Mouse (Mus musculus) liver, embryonic 11.5 days (tissue): ENCODE data around the gene Elfn2. TPM values are rescaled to one million over a fixed set of nuclear protein-coding genes. Genes with fewer than 3 reads are reported as not detected.

Experiments used
- ATAC-seq: fragments of 200-750 bp; cut with Nextera tagmentation; replicated peaks from 2 replicates; pipeline ENCODE4 v1.8.0; 2017; ENCODE audit warnings: moderate number of reproducible peaks, mild to moderate bottlenecking, moderate TSS enrichment, moderate library complexity; ENCODE audit not compliant: low FRiP score
- DNase-seq: peaks from one replicate; pipeline ENCODE4 v3.0.0-alpha.2; 2017; ENCODE audit warnings: low spot score
- H3K27ac ChIP-seq: fragments of 300-500 bp; sonication (generic); 2 replicates; pipeline ENCODE4 v1.5.1; 2014; ENCODE audit warnings: mild to moderate bottlenecking, low read depth, low read length, control low read depth
- H3K27me3 ChIP-seq: fragments of 300-500 bp; sonication (generic); replicated peaks from 2 replicates; pipeline ENCODE4 v1.6.1; 2014; ENCODE audit warnings: low read length, mixed read lengths; ENCODE audit not compliant: control insufficient read depth, insufficient read depth
- H3K36me3 ChIP-seq: fragments of 300-500 bp; sonication (generic); 2 replicates; pipeline ENCODE4 v1.6.1; 2014; ENCODE audit warnings: mild to moderate bottlenecking, low read length, moderate library complexity, mixed read lengths; ENCODE audit not compliant: control insufficient read depth, insufficient read depth
- H3K4me1 ChIP-seq: fragments of 300-500 bp; sonication (generic); replicated peaks from 2 replicates; pipeline ENCODE4 v1.6.1; 2014; ENCODE audit warnings: low read length, mixed read lengths; ENCODE audit not compliant: control insufficient read depth, insufficient read depth
- H3K4me2 ChIP-seq: fragments of 300-500 bp; sonication (generic); 2 replicates; pipeline ENCODE4 v1.6.1; 2014; ENCODE audit warnings: mild to moderate bottlenecking, control low read depth, moderate library complexity
- H3K4me3 ChIP-seq: fragments of 300-500 bp; sonication (generic); 2 replicates; pipeline ENCODE4 v1.5.1; 2014; ENCODE audit warnings: low read depth, low read length, control low read depth
- H3K9ac ChIP-seq: fragments of 300-500 bp; sonication (generic); 2 replicates; pipeline ENCODE4 v1.6.1; 2014; ENCODE audit warnings: low read depth, low read length, control low read depth
- H3K9me3 ChIP-seq: fragments of 300-500 bp; sonication (generic); 2 replicates; pipeline ENCODE4 v1.6.1; 2016; ENCODE audit warnings: low read length, inconsistent platforms, mixed read lengths; ENCODE audit not compliant: control insufficient read depth
- WGBS: fragments of 180-500 bp; shearing (Covaris S2); extraction: QIAGEN DNeasy Blood & Tissue Kit; methylation state at CpG from one replicate; pipeline ENCODE4 v1.1.7; 2014; 5-methylcytosine and 5-hydroxymethylcytosine counted together
- polyA plus RNA-seq: library from polyadenylated mRNA; unstranded; fragments of >200 nt; fragmentation: Nextera tagmentation; extraction: Ambion mirVana; gene quantifications from 2 replicates; pipeline ENCODE4 v1.2.1, GENCODE M21; 2014

The Elfn2 gene
- polyA plus RNA-seq, 1 experiment from 2014 or later, result not detected

DNA sequence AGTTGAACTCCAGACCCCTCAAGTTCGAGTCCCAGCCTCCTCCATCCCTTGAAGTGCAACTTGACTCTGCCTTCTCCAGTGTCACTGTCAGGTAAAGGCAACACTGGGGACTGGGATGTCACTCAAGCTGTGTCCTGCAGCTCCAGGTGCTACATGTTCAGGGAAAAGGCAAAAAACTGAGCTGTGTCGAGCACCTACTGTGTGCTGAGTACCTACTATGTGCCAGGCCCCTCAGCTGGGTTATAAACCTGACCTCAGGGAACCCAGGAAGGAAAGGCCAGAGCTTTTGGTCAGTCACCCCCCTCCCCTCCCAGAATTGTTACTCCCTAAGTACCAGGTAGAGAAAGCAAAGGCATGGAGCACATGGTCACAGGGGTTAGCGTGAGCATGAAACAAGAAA is 19.1 kb downstream of the Elfn2 start:
- Histone ChIP-seq H3K36me3 (no peaks in the 10 kb centered on the region), H3K4me2 (no peak overlapping the region), H3K27ac (no peak overlapping the region), H3K27me3 (peaks cover 10% of the 10 kb centered on the region), H3K9ac (no peak overlapping the region), H3K9me3 (no peaks in the 10 kb centered on the region), H3K4me1 (no peaks in the 10 kb centered on the region), H3K4me3 (no peak overlapping the region)
- 48% methylated on average over 3 of the region's 3 CpGs for WGBS
- no peak for ATAC-seq
- DNase-seq, result no peak

DNA sequence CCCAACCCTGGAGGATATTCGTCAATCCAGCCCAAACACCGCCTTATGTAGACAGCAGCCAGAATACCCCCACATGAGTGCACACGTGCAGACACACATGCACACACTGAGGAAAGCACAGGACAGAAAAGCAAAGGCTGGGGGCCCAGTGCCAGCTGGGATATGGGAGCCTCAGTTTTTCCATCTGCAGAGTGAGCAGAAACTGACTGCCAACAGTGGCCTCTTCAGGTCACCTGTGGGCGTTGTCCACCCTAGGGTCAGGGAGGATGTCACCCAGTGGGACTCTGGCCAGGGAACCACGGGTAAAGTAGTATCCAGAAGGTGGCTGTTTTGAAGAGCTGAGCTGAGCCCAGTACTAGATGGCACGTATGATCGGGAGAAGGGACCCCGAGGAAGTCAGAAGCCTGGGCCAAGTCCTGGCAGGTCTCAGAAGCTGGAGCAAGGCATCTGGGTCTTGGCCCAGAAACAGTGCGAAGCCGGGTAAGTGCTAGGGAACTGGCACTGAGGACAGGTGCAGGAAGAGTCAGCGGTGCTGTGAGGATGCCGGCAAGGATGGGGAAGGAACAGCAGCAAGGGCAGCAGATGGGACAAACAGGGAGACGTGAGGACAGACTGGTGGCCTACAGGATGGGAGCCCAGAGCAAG is 20.0 kb downstream of the Elfn2 start:
- H3K4me2 ChIP-seq, result no peak overlapping the region
- no peak for ATAC-seq
- no peaks in the 10 kb centered on the region for H3K9me3 ChIP-seq
- H3K27me3 ChIP-seq, result peaks cover 12% of the 10 kb centered on the region
- H3K4me3 ChIP-seq, result no peak overlapping the region
- H3K36me3 ChIP-seq, result no peaks in the 10 kb centered on the region
- H3K4me1 ChIP-seq, result no peaks in the 10 kb centered on the region
- H3K27ac ChIP-seq, result no peak overlapping the region
- DNase-seq, result no peak
- H3K9ac ChIP-seq, result no peak overlapping the region
- WGBS, result 73% methylated on average over 13 of the region's 13 CpGs

DNA sequence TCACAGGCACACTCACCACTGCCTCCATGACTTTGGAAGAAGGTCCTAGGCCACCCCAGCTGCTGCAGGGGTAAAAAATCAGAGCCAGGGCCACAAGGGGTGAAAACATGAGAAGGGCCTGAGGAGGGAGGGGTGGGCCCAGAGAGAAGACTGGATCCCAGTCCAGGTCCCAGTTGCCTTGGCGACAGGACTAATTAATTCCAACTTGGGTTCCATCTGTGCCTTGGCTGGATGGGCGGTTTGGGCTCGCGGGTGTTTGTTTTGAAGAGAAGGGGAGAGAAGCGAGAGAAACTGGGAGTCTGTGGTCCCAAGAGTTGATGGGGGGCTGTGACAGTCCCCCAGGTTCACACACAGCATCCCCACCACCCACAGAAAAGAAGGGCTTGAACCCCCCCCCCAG is 20.5 kb downstream of the Elfn2 start:
- ATAC-seq, result no peak

DNA sequence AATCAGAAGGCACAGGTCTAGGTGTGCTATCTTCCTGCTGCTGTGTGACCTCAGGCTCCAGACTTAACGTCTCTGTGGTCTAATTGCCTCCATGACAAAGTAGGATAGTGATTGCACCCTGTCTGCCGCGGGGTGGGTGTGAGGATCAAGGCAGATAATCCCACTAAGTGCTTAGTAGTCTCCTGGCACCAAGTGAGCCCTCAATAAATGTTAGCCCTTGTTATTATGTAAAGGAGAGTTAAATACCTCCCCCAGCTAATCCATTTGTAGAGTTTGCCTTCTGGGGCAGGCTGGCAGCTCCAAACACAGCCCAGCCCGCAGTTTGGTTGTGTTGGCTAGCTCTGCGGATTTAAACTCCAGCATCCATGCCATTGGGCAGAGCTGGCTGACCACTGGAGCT is 22.8 kb downstream of the Elfn2 start:
- no peak overlapping the region for H3K4me3 ChIP-seq
- no peaks in the 10 kb centered on the region for H3K4me1 ChIP-seq
- DNase-seq (no peak), ATAC-seq (no peak)
- H3K27me3 ChIP-seq, result peaks cover 17% of the 10 kb centered on the region
- no peak overlapping the region for H3K4me2 ChIP-seq
- H3K27ac ChIP-seq, result no peak overlapping the region
- WGBS, result 21% methylated on average over 5 of the region's 5 CpGs
- no peak overlapping the region for H3K9ac ChIP-seq
- H3K9me3 ChIP-seq, result no peaks in the 10 kb centered on the region
- no peaks in the 10 kb centered on the region for H3K36me3 ChIP-seq

More for the DNA sequence above, 20.5 kb downstream of the Elfn2 start:
- no peak overlapping the region for H3K9ac ChIP-seq
- no peak for DNase-seq
- peaks cover 12% of the 10 kb centered on the region for H3K27me3 ChIP-seq
- H3K9me3 ChIP-seq, result no peaks in the 10 kb centered on the region
- no peak overlapping the region for H3K4me3 ChIP-seq
- H3K27ac ChIP-seq, result no peak overlapping the region
- 65% methylated on average over 5 of the region's 5 CpGs for WGBS
- H3K36me3 ChIP-seq, result no peaks in the 10 kb centered on the region
- H3K4me2 ChIP-seq, result no peak overlapping the region
- no peaks in the 10 kb centered on the region for H3K4me1 ChIP-seq

DNA sequence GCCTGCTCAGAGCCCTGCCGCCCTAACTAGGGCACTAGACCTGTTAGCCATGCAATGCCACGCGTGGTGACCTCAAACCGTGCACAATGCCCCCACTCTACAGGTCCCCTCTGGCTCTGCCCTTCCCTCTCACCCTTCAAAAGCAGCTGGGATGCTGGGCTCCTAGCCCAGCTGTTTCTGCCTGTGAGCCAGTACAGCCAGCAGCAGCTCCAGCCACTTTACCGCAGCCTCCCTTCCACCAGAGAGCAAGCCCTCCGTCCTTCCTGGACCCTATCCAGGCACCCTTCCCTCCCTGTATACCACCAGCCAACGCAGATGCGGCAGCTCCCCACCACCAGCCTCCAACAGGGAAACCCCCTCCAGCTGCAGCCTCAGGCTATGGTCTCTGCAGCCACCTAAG is 26.1 kb downstream of the Elfn2 start:
- no peak overlapping the region for H3K27ac ChIP-seq
- H3K4me3 ChIP-seq, result no peak overlapping the region
- 67% methylated on average over 8 of the region's 8 CpGs for WGBS
- no peak overlapping the region for H3K9ac ChIP-seq
- no peaks in the 10 kb centered on the region for H3K36me3 ChIP-seq
- no peaks in the 10 kb centered on the region for H3K4me1 ChIP-seq
- DNase-seq (no peak), ATAC-seq (no peak)
- no peak overlapping the region for H3K4me2 ChIP-seq
- no peaks in the 10 kb centered on the region for H3K9me3 ChIP-seq
- peaks cover 8% of the 10 kb centered on the region for H3K27me3 ChIP-seq

DNA sequence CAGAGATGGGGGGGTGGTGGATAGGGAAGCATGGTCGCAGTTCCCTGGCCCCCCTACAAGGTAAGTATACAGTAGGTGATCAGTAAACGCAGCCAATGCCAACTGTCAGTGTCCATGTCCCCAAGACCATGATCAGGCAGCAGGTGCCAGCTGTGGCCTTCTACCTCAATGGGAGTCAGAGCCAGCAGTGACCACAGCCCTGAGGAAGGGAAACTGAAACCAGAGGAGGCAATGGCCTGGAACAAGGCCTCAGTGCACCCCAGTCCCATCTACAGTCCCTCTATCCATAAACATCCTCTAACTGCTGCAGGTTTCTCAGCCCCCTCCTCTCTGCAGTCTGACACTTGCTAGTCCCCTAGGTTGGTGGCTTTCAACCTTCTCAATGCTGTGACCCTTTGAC is 27.9 kb downstream of the Elfn2 start:
- Histone ChIP-seq H3K27ac (no peak overlapping the region), H3K9me3 (no peaks in the 10 kb centered on the region), H3K4me2 (no peak overlapping the region), H3K36me3 (no peaks in the 10 kb centered on the region), H3K4me3 (no peak overlapping the region), H3K4me1 (no peaks in the 10 kb centered on the region), H3K27me3 (peaks cover 16% of the 10 kb centered on the region; the same call in 1 of the 2 replicates), H3K9ac (no peak overlapping the region)
- 78% methylated on average over 2 of the region's 2 CpGs for WGBS
- ATAC-seq (no peak), DNase-seq (no peak)

DNA sequence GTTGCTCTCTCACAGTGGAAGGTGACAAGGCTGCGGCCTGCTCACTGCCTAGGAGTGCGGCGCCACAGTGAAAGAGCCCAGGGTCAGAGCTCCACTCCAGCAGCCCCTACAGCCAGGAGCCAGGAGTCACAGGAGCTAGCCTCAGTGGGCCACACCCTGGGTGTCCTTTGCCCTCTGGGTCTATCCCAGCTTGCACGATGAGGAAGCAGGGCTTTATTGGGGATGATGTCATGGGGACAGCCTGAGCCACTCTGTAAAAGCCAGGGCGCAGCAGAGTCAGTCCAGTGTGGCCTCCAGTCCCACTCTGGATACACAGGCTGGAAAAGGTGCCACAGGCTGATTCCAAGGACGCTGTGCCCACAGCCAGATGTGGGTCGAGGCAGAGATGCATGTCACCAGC is 31.7 kb downstream of the Elfn2 start:
- Histone ChIP-seq H3K27ac (no peak overlapping the region), H3K27me3 (peaks cover 32% of the 10 kb centered on the region), H3K9me3 (no peaks in the 10 kb centered on the region), H3K4me1 (no peaks in the 10 kb centered on the region), H3K9ac (no peak overlapping the region), H3K4me3 (no peak overlapping the region), H3K36me3 (no peaks in the 10 kb centered on the region), H3K4me2 (no peak overlapping the region)
- ATAC-seq (no peak), DNase-seq (no peak)
- WGBS, result 73% methylated on average over 7 of the region's 7 CpGs

DNA sequence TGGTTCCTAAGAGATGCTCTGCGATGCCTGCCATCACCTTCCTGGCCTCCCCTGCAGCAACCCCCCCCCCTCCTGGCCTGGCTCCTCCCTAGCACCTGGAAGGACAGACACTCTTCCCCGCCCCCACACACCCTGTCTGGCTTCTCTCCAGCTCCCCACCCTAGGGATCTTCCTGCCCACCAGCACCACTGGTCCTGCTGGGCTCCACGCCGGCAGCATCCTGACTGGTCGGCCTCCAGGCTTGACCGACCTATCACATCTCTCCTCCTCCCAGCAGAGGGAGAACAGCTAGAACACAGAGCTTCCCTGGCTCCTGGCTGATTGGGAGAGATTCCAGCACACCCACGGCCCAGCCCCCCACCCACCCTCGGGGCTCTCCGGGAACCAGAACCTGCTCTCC is 34.5 kb downstream of the Elfn2 start:
- Histone ChIP-seq H3K9ac (no peak overlapping the region), H3K9me3 (no peaks in the 10 kb centered on the region), H3K27ac (no peak overlapping the region), H3K4me3 (no peak overlapping the region), H3K36me3 (no peaks in the 10 kb centered on the region), H3K4me2 (no peak overlapping the region), H3K4me1 (no peaks in the 10 kb centered on the region), H3K27me3 (peaks cover 29% of the 10 kb centered on the region)
- no peak for DNase-seq
- ATAC-seq, result no peak
- 14% methylated on average over 9 of the region's 9 CpGs for WGBS

DNA sequence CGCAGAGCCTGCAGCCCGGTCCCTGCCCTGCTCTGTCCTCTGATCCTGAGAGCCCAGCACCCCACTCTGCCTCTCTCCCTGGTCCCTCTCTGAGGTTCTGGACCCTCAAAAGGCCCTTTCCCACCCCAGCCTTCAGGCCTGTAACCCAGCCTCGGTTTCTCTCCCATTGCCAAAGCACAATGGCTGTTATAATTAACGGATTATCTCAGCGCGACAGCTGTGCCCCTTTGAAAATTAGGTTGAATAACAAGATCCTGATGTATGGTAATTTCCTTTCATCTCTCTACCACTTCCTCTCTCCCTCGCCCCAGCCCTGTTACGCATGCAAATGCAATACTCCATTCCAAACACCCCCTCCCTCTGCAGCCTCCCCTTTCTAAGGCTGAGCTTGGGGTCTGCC is 35.1 kb downstream of the Elfn2 start:
- Histone ChIP-seq H3K27me3 (peaks cover 32% of the 10 kb centered on the region), H3K4me1 (no peaks in the 10 kb centered on the region)
- 23% methylated on average over 8 of the region's 8 CpGs for WGBS

More for the DNA sequence above, 35.1 kb downstream of the Elfn2 start:
- no peak overlapping the region for H3K4me2 ChIP-seq
- no peak for DNase-seq
- H3K27ac ChIP-seq, result no peak overlapping the region
- H3K36me3 ChIP-seq, result no peaks in the 10 kb centered on the region
- H3K9me3 ChIP-seq, result no peaks in the 10 kb centered on the region
- no peak overlapping the region for H3K9ac ChIP-seq
- H3K4me3 ChIP-seq, result no peak overlapping the region
- ATAC-seq, result no peak
